Mouse (Mus musculus) gastrocnemius, adult 2 months (tissue): ENCODE results near the gene Meltf. TPM values are rescaled to one million over a fixed set of nuclear protein-coding genes. Genes with fewer than 3 reads are reported as not detected.
A peak's percentile ranks its signal among the peaks of the same experiment; 100 is the strongest.

ENCODE experiments used
- DNase-seq: peaks from one replicate; pipeline ENCODE4 v3.0.0; 2022
- H3K27ac ChIP-seq: fragments of 200-600 bp; 2 replicates; pipeline ENCODE4 v1.8.1; 2022; ENCODE audit warnings: mild to moderate bottlenecking
- H3K4me3 ChIP-seq: fragments of 200-600 bp; 2 replicates; pipeline ENCODE4 v1.8.1; 2022; ENCODE audit warnings: mild to moderate bottlenecking, moderate library complexity
- CTCF ChIP-seq: fragments of 200-600 bp; IDR thresholded peaks from 2 replicates; pipeline ENCODE4 v1.8.1; 2022; ENCODE audit warnings: antibody characterized with exemption, mild to moderate bottlenecking, moderate library complexity
- intact Hi-C: fragments of 180-260 bp; cut with DNase I; formaldehyde crosslinking; loops from one replicate; pipeline ENCODE4 v1.15.1; 2025
- total RNA-seq, 2 experiments: library from RNA; stranded (reverse); gene quantifications; 2 replicates each; pipeline ENCODE4 v1.2.3; 2021

The Meltf gene
- total RNA-seq, 2 experiments from 2014 or later, result not detected

GRCm38 (mm10) chr16:31947333-31947732 lies 68.7 kb downstream of the Meltf start:
- no peak for TF ChIP-seq CTCF
- peak overlapping the region; percentile 98 for H3K4me3 ChIP-seq
- intact Hi-C loops, result loop anchor here (10.0 kb wide), 1 partner anchor 297 kb away; the partner anchor contains the start of genes Fbxo45 and Wdr53
- DNase-seq, result no peak
- H3K27ac ChIP-seq, result peak overlapping the region; percentile 96

DNA sequence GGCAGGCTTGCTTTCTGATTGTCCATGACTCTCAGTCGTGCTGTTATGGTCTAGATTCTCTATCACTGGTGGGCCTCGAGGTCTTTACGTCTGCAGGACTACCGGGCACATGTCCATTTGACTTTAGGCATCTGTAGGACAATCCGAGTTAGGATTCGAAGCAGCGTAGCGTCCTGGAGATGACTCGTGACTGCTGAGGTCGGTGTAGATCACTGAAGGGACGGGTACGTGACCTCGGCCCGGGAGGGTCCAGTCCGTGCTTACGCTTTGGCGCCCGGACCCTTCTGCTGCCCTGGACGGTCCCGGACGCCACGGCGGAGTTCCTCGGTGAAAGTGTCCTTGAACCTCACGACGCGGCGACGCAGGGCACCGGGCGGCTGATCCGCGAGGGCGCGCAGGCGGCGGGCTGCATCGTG lies 69.3 kb downstream of the Meltf start:
- DNase-seq, result no peak
- Histone ChIP-seq H3K4me3 (peak overlapping the region; percentile 98), H3K27ac (peak overlapping the region; percentile 96)
- intact Hi-C loops, result loop anchor here (2.0 to 10.0 kb wide), 2 partner anchors 55 to 297 kb away; partner anchors contain the start of genes Fbxo45, Senp5 and Wdr53
- no peak for TF ChIP-seq CTCF

DNA sequence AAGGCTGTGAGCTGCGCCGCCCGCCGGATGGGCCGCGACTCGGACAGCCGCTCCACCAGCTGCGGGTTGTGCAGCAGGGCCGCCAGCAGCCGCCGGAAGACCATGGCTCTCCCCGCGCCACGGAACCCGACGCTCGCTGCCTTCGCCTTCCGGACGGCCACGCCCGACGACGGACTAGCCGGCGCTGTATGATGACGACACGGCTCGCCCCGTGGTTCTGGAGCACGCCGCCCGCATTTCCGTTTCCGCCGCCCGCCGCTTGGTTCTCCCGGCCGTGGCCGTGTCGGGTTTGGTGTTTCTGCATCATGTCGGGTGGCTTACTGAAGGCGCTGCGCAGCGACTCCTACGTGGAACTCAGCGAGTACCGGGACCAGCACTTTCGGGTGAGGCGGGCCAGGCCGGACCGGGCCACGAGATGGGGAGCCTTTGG lies 69.8 kb downstream of the Meltf start, which contains the start of the genes 0610012G03Rik and Ncbp2:
TSS of gene 0610012G03Rik (minus strand) at position 150 of the 430 bp plus-strand sequence.
TSS of gene Ncbp2 (plus strand) at position 169 of the 430 bp plus-strand sequence.
- peak within 1 kb of the TSS; percentile 96 for H3K27ac ChIP-seq
- peak; percentile 98 for DNase-seq
- peak within 1 kb of the TSS; percentile 98 for H3K4me3 ChIP-seq
- no peak; the same call in 1 of the 2 replicates for TF ChIP-seq CTCF
- intact Hi-C loops, result loop anchor here (2.0 to 10.0 kb wide), 2 partner anchors 54 to 296 kb away; partner anchors contain the start of genes Fbxo45, Senp5 and Wdr53

Other genes starting within 250 kb of the Meltf start
- gene Dlg1, start 215.4 kb upstream of the Meltf start, total RNA-seq, result 10 to 100 TPM; 58.7 to 60.8 TPM
- gene Pigz, start 55.0 kb downstream of the Meltf start, total RNA-seq, result under 1 TPM; 0.20 to 0.71 TPM
- gene 0610012G03Rik, start 69.7 kb downstream of the Meltf start, total RNA-seq, result 10 to 100 TPM; 52.1 to 66.5 TPM
- gene Ncbp2, start 69.7 kb downstream of the Meltf start, total RNA-seq, result 10 to 100 TPM; 11.5 to 17.9 TPM
- 10 to 100 TPM; 10.3 to 12.8 TPM for gene Senp5, start 124.5 kb downstream of the Meltf start, total RNA-seq
- 10 to 100 TPM; 13.3 to 15.8 TPM for gene Pak2, start 200.5 kb downstream of the Meltf start, total RNA-seq
- 10 to 100 TPM; 11.3 to 12.6 TPM for gene Pigx, start 220.9 kb downstream of the Meltf start, total RNA-seq
- gene Cep19, start 221.0 kb downstream of the Meltf start, total RNA-seq, result 1 to 10 TPM; 8.3 to 8.4 TPM